Mouse (Mus musculus): Measurements from ENCODE around the gene Mvb12a.
A peak's percentile ranks its signal among the peaks of the same experiment; 100 is the strongest.
"Not testable (repeated sequence)": the region's sequence is repeated elsewhere in the genome, so short reads cannot be mapped to it uniquely, and the experiment has no call there.

Mvb12a gene

GRCm38 (mm10) chr8:71542632-71543343, at the start of gene Mvb12a:
Gene Mvb12a, plus strand, starts transcription at chr8:71542922.
- peak; percentile 76 for DNase-seq (ENCODE audit: low spot score)

- DNase-seq (ENCODE audit: low spot score): peak; percentile 56
Measured at GRCm38 (mm10) chr8:71495039-71495438, 47.7 kb upstream of the Mvb12a start.

GRCm38 (mm10) chr8:71495811-71496210, 46.9 kb upstream of the Mvb12a start:
- DNase-seq (ENCODE audit: low spot score): no peak

- DNase-seq (ENCODE audit: low spot score): no peak
Measured at GRCm38 (mm10) chr8:71496481-71496880, 46.2 kb upstream of the Mvb12a start.

GRCm38 (mm10) chr8:71497077-71497645, 45.6 kb upstream of the Mvb12a start:
- DNase-seq (ENCODE audit: low spot score): no peak

- DNase-seq (ENCODE audit: low spot score): no peak
Measured at GRCm38 (mm10) chr8:71497881-71498501, 44.7 kb upstream of the Mvb12a start.

GRCm38 (mm10) chr8:71498816-71499690, 43.7 kb upstream of the Mvb12a start:
- no peak for DNase-seq (ENCODE audit: low spot score)

- no peak for DNase-seq (ENCODE audit: low spot score)
Measured at GRCm38 (mm10) chr8:71504349-71504748, 38.4 kb upstream of the Mvb12a start.

- DNase-seq (ENCODE audit: low spot score): no peak
Measured at GRCm38 (mm10) chr8:71505326-71505725, 37.4 kb upstream of the Mvb12a start.

GRCm38 (mm10) chr8:71505979-71506378, 36.7 kb upstream of the Mvb12a start:
- no peak for DNase-seq (ENCODE audit: low spot score)

- no peak for DNase-seq (ENCODE audit: low spot score)
Measured at GRCm38 (mm10) chr8:71507589-71508104, 35.1 kb upstream of the Mvb12a start.

GRCm38 (mm10) chr8:71509316-71509715, 33.4 kb upstream of the Mvb12a start:
- DNase-seq (ENCODE audit: low spot score): no peak

- no peak for DNase-seq (ENCODE audit: low spot score)
Measured at GRCm38 (mm10) chr8:71511644-71512043, 31.1 kb upstream of the Mvb12a start, which contains the start of gene Plvap. Gene Plvap, minus strand, starts transcription at chr8:71511752.

GRCm38 (mm10) chr8:71513018-71513754, 29.5 kb upstream of the Mvb12a start:
- no peak for DNase-seq (ENCODE audit: low spot score)

GRCm38 (mm10) chr8:71515043-71515442, 27.7 kb upstream of the Mvb12a start:
- no peak for DNase-seq (ENCODE audit: low spot score)

- no peak for DNase-seq (ENCODE audit: low spot score)
Measured at GRCm38 (mm10) chr8:71516786-71517185, 25.9 kb upstream of the Mvb12a start.

GRCm38 (mm10) chr8:71519037-71519825, 23.5 kb upstream of the Mvb12a start:
- not testable (repeated sequence) for DNase-seq (ENCODE audit: low spot score)

GRCm38 (mm10) chr8:71521634-71522033, 21.1 kb upstream of the Mvb12a start:
- DNase-seq (ENCODE audit: low spot score): peak; percentile 89

GRCm38 (mm10) chr8:71525226-71526050, 17.3 kb upstream of the Mvb12a start, which contains the start of gene Ccdc194:
Gene Ccdc194, minus strand, starts transcription at chr8:71525711.
- no peak for DNase-seq (ENCODE audit: low spot score)

Measured in urinary bladder, postnatal 10 days (tissue).